Comparison of ENCODE assay signal across 8 mouse cellular contexts in genomic region chr14:59625158-59625805, GRCm38 (mm10). TPM values are rescaled to one million over a fixed set of nuclear protein-coding genes. Genes with fewer than 3 reads are reported as not detected.
DNase-seq lines count a peak whose midpoint lies in the region; ATAC-seq lines count a peak whose summit lies in the region.

Gene Shisa2, plus strand, starts transcription at chr14:59625308.

- ATAC-seq in lung, embryonic 16.5 days (ENCODE audit: low read depth): peak; percentile 85

- under 1% methylated on average over 65 of the region's 65 CpGs for WGBS in hindbrain, embryonic 10.5 days
- under 1% methylated on average over 54 of the region's 65 CpGs for whole genome bisulfite sequencing in lung, embryonic 16.5 days

- peak within 1 kb of the TSS; percentile 87 for H3K27ac ChIP-seq in hindbrain, embryonic 10.5 days
- peak within 1 kb of the TSS; percentile 82 for H3K27ac ChIP-seq in lung, embryonic 16.5 days (ENCODE audit: low read length)

- H3K4me3 ChIP-seq in hindbrain, embryonic 10.5 days: peak within 1 kb of the TSS; percentile 72
- H3K4me3 ChIP-seq in lung, embryonic 16.5 days (ENCODE audit: low read length): peak within 1 kb of the TSS; percentile 71

- peaks cover 42% of the 10 kb centered on the region for H3K4me1 ChIP-seq in hindbrain, embryonic 10.5 days (replicated peaks)
- peaks cover 19% of the 10 kb centered on the region for H3K4me1 ChIP-seq in lung, embryonic 16.5 days (replicated peaks; ENCODE audit: control insufficient read depth, insufficient read depth, low read length)

- H3K9ac ChIP-seq in lung, embryonic 16.5 days (ENCODE audit: low read length): peak within 1 kb of the TSS; percentile 73

- H3K4me2 ChIP-seq in lung, embryonic 16.5 days (ENCODE audit: low read depth, low read length): peak within 1 kb of the TSS; percentile 86

- H3K9me3 ChIP-seq in hindbrain, embryonic 10.5 days: no peaks in the 10 kb centered on the region
- H3K9me3 ChIP-seq in lung, embryonic 16.5 days (ENCODE audit: control insufficient read depth, low read length): no peaks in the 10 kb centered on the region

- DNase-seq in ES-CJ7 (ENCODE audit: low read depth, low spot score): peak; percentile 81
- peak; percentile 82 to 89 for DNase-seq in cerebellum, postnatal 10 days
- DNase-seq in frontal cortex, postnatal 25 days (ENCODE audit: low spot score in 2 of 2): peak; percentile 39 to 50
- peak; percentile 88 for DNase-seq in hindbrain, embryonic 10.5 days (ENCODE audit: low spot score)
- peak; percentile 64 to 65 for DNase-seq in layer of hippocampus, postnatal 14 days (ENCODE audit: low spot score in 2 of 2)
- peak; percentile 87 for DNase-seq in ovary, postnatal 36 days (ENCODE audit: low spot score)
- DNase-seq in urinary bladder, adult 2 months (ENCODE audit: low spot score): peak; percentile 62

- peaks cover 77% of the 10 kb centered on the region for H3K27me3 ChIP-seq in hindbrain, embryonic 10.5 days (ENCODE audit: insufficient read depth, poor library complexity, severe bottlenecking)
- H3K27me3 ChIP-seq in lung, embryonic 16.5 days (ENCODE audit: control insufficient read depth, insufficient read depth, low read depth, low read length): peaks cover 8% of the 10 kb centered on the region; the same call in 1 of the 2 replicates

- H3K36me3 ChIP-seq in hindbrain, embryonic 10.5 days: peaks cover 8% of the 10 kb centered on the region
- no peaks in the 10 kb centered on the region for H3K36me3 ChIP-seq in lung, embryonic 16.5 days (ENCODE audit: control insufficient read depth, insufficient read depth, low read length)

RNA-seq across cellular contexts. Expression of gene Shisa2, which starts in this region (rescaled TPM):
- 15.0 and 17.1 TPM in 2 replicates for polyA plus RNA-seq in hindbrain, embryonic 10.5 days (2016; fragmentation: Nextera tagmentation; extraction: Ambion mirVana)
- total RNA-seq in layer of hippocampus, postnatal 14 days (2021): 1 to 10 TPM; 3.1 to 5.1 TPM
- polyA plus RNA-seq in lung, embryonic 16.5 days (2015; fragmentation: Nextera tagmentation; extraction: Ambion mirVana): 7.1 and 8.7 TPM in 2 replicates
- polyA plus RNA-seq in urinary bladder, adult 2 months (2012; rRNA removed): 1.9 and 2.2 TPM in 2 replicates

Comparison
In these comparisons a context has a peak if more than half of its experiments do, and no peak if none do; other contexts are left out.
1. Peak in every context shown above with its lines: DNase-seq, ATAC-seq, H3K4me3 ChIP-seq and H3K27ac ChIP-seq.